ENCODE assay signal across 10 mouse cellular contexts in genomic region chr1:162615511-162615910, GRCm38 (mm10). TPM values are rescaled to one million over a fixed set of nuclear protein-coding genes. Genes with fewer than 3 reads are reported as not detected.
A peak's percentile ranks its signal among the peaks of the same experiment; 100 is the strongest.
DNase-seq lines count a peak whose midpoint lies in the region; ATAC-seq and TF ChIP-seq lines count a peak whose summit lies in the region.
"Had no signal": no experiment of that assay in that cellular context is flagged by ENCODE, and none has a peak within 500 bp of the region (broad histone marks: within the 10 kb centered on the region; RNA-seq: fewer than 3 reads in every experiment).

No protein-coding gene starts in this region.

- no peak overlapping the region for H3K27ac ChIP-seq in left cerebral cortex, adult 2 months
- H3K27ac ChIP-seq in forebrain, embryonic 16.5 days (ENCODE audit: low read length), result no peak overlapping the region
- no peak overlapping the region for H3K27ac ChIP-seq in heart, embryonic 10.5 days

- H3K36me3 ChIP-seq in forebrain, embryonic 16.5 days (ENCODE audit: control insufficient read depth, insufficient read depth), result no peaks in the 10 kb centered on the region
- no peaks in the 10 kb centered on the region for H3K36me3 ChIP-seq in heart, embryonic 10.5 days

- no peak overlapping the region for H3K4me2 ChIP-seq in forebrain, embryonic 16.5 days (ENCODE audit: low read length)

- no peak for TF ChIP-seq CTCF in left cerebral cortex, adult 2 months (IDR thresholded peaks at IDR 0.05)

- no peak overlapping the region for H3K9ac ChIP-seq in forebrain, embryonic 16.5 days (replicated peaks; ENCODE audit: low read depth, low read length)

- H3K27me3 ChIP-seq in forebrain, embryonic 16.5 days (replicated peaks; ENCODE audit: control insufficient read depth, insufficient read depth, low read length), result no peaks in the 10 kb centered on the region
- no peaks in the 10 kb centered on the region for H3K27me3 ChIP-seq in heart, embryonic 10.5 days (ENCODE audit: insufficient read depth, poor library complexity, severe bottlenecking)

- intact Hi-C loops in left cerebral cortex, adult 2 months (cut with DNase I), result no loop called here

- no peak overlapping the region for H3K4me3 ChIP-seq in left cerebral cortex, adult 2 months
- no peak overlapping the region for H3K4me3 ChIP-seq in forebrain, embryonic 16.5 days (replicated peaks; ENCODE audit: low read length)
- no peak overlapping the region for H3K4me3 ChIP-seq in heart, embryonic 10.5 days

- peak; percentile 99 for ATAC-seq in forebrain, embryonic 16.5 days

- no peaks in the 10 kb centered on the region for H3K4me1 ChIP-seq in forebrain, embryonic 16.5 days (replicated peaks; ENCODE audit: control insufficient read depth, insufficient read depth, low read length)
- H3K4me1 ChIP-seq in heart, embryonic 10.5 days, result no peaks in the 10 kb centered on the region

- H3K9me3 ChIP-seq in forebrain, embryonic 16.5 days (ENCODE audit: control insufficient read depth, low read length), result no peaks in the 10 kb centered on the region; the same call in 1 of the 2 replicates
- no peaks in the 10 kb centered on the region for H3K9me3 ChIP-seq in heart, embryonic 10.5 days

- DNase-seq in left cerebral cortex, adult 9 months (ENCODE audit: low spot score in 2 of 2), result peak; percentile 6 to 33
- DNase-seq in left cerebral cortex, adult 2 months (ENCODE audit: extremely low spot score in 1 of 2, low spot score in 2 of 2), result no peak
- DNase-seq in ES-CJ7 (ENCODE audit: low read depth, low spot score), result peak; percentile 86
- peak; percentile 74 for DNase-seq in naive thymus-derived CD4-positive, alpha-beta T cell, adult 2 months (ENCODE audit: low read depth)
- DNase-seq in cerebellum, postnatal 4 days (ENCODE audit: low spot score in 2 of 2), result no peak
- no peak for DNase-seq in kidney, adult 8-10 months
- no peak for DNase-seq in heart, embryonic 10.5 days (ENCODE audit: low spot score)

- WGBS in forebrain, embryonic 16.5 days, result 85% methylated on average over 1 of the region's 1 CpGs
- WGBS in heart, embryonic 10.5 days, result 74% methylated on average over 1 of the region's 1 CpGs

RNA-seq across cellular contexts. Expression of gene Myoc, which starts 23.4 kb away (rescaled TPM):
- 1 to 10 TPM; 6.2 to 6.7 TPM for total RNA-seq in left cerebral cortex, adult 2 months (2021)
- polyA plus RNA-seq in forebrain, embryonic 16.5 days (2015; fragmentation: Nextera tagmentation; extraction: Ambion mirVana), result not detected in 2 replicates
- polyA plus RNA-seq in heart, embryonic 10.5 days (2016; fragmentation: Nextera tagmentation; extraction: Ambion mirVana), result not detected in 2 replicates

RNA-seq across cellular contexts. Expression of gene Myocos, which starts 42.5 kb away (rescaled TPM):
- not detected for total RNA-seq in left cerebral cortex, adult 2 months (2021)
- polyA plus RNA-seq in forebrain, embryonic 16.5 days (2015; fragmentation: Nextera tagmentation; extraction: Ambion mirVana), result not detected in 2 replicates
- polyA plus RNA-seq in heart, embryonic 10.5 days (2016; fragmentation: Nextera tagmentation; extraction: Ambion mirVana), result not detected in 2 replicates
- total RNA-seq: left cerebral cortex, adult 8-10 months had no signal
- polyA plus RNA-seq: gonadal fat pad, adult 2 months had no signal

RNA-seq across cellular contexts. Expression of gene Vamp4, which starts 45.2 kb away (rescaled TPM):
- total RNA-seq in left cerebral cortex, adult 2 months (2021), result 100 to 1,000 TPM; 107 to 108 TPM
- 79.8 and 81.2 TPM in 2 replicates for polyA plus RNA-seq in forebrain, embryonic 16.5 days (2015; fragmentation: Nextera tagmentation; extraction: Ambion mirVana)
- 33.9 and 39.1 TPM in 2 replicates for polyA plus RNA-seq in heart, embryonic 10.5 days (2016; fragmentation: Nextera tagmentation; extraction: Ambion mirVana)

Comparison
In these comparisons a context has a peak if more than half of its experiments do, and no peak if none do; other contexts are left out.
1. DNase-seq: peak in left cerebral cortex, adult 9 months (2 of 2), ES-CJ7 (single experiment) and naive thymus-derived CD4-positive, alpha-beta T cell, adult 2 months (single experiment); none in left cerebral cortex, adult 2 months (0 of 2), cerebellum, postnatal 4 days (0 of 2), kidney, adult 8-10 months (0 of 2) and heart, embryonic 10.5 days (single experiment).